Mouse (Mus musculus) bone marrow, adult 2 months (tissue): ENCODE measurements around the gene Pitpnm3.

ENCODE experiments used
- CTCF ChIP-seq: fragments of 200-500 bp; IDR thresholded peaks from 2 replicates; pipeline ENCODE4 v1.5.1; 2011; ENCODE audit warnings: low read length, control low read depth; ENCODE audit not compliant: control insufficient read depth, insufficient read depth
- POLR2A ChIP-seq: fragments of 200-500 bp; IDR thresholded peaks from 2 replicates; pipeline ENCODE4 v1.6.1; 2011; ENCODE audit warnings: low read depth, mild to moderate bottlenecking, control low read depth, low read length, borderline replicate concordance; ENCODE audit not compliant: control insufficient read depth

DNA sequence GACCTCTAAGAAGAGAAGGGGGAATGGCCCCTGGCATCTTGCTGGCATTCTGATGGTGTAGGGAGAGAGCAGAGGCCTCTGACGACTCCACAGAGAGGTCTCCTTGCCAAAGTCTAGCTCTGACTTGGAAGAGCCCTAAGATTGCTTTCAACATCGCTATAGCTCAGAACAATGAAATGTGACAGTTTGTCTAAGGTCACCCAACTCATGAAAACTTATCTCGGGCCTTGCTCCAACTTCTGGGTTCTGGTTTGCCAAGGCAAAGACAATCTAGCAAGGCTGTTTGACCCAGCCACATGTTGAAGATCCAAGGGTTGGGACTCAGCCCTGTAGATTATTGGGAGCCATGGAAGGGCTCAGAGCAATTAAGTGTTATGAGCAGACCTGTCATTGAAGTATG, 91.3 kb downstream of the Pitpnm3 start:
- no peak for TF ChIP-seq POLR2A
- no peak for TF ChIP-seq CTCF
